Mouse (Mus musculus) adipose tissue, adult 10 weeks (tissue): ENCODE measurements around the gene Gas2l1. TPM values are rescaled to one million over a fixed set of nuclear protein-coding genes. Genes with fewer than 3 reads are reported as not detected.

ENCODE experiments used
- polyA plus RNA-seq: library from polyadenylated mRNA; stranded (reverse); fragments of 350-450 nt; fragmentation: Illumina TruSeq; extraction: RNeasy Lipid Tissue Mini Kit (QIAGEN cat#74804); gene quantifications from one replicate; pipeline ENCODE4 v1.2.3, GENCODE M21; 2014; ENCODE audit warnings: low read depth, low replicate concordance

Gene Gas2l1
- 136 TPM for polyA plus RNA-seq

DNA sequence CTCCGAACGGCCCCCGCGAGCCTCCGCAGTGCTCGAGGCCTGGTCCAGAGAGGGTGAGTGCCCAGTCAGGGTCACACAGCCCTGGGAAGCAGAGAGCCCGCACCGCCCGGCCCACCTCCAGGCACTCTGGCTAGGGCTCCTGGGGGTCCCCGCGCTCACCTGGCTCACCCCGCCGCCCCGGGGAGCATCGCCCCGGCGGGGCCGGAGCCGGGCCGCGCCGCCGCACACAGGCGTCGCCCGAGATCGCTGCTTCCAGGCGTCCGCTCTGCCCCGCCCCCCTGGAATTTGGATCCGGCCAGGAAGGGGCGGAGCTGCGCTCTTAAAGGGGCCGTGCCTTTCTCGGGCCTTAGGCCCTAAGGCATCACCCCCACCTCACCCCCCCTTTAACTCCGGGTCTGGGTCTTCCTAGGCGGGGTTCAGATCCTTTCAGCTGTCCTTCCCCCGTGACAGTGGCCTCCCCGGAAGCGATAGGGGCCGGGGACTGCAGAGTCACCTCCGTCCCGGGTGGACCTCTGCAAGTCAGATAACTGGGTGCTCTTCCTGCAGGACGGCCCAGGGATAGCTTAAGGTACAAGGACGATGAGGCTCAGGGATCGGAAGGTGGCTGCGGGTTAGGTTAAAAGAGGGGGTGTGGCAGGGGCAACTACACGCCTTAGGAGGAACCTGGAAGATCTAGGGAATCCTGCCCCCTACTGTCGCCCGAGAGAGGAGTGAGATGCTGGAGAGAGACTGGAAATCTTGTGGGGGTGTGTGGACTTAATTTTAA lies at the start of gene Gas2l1:
Gas2l1 (minus strand) TSS at position 272 of the 766 bp plus-strand sequence.

DNA sequence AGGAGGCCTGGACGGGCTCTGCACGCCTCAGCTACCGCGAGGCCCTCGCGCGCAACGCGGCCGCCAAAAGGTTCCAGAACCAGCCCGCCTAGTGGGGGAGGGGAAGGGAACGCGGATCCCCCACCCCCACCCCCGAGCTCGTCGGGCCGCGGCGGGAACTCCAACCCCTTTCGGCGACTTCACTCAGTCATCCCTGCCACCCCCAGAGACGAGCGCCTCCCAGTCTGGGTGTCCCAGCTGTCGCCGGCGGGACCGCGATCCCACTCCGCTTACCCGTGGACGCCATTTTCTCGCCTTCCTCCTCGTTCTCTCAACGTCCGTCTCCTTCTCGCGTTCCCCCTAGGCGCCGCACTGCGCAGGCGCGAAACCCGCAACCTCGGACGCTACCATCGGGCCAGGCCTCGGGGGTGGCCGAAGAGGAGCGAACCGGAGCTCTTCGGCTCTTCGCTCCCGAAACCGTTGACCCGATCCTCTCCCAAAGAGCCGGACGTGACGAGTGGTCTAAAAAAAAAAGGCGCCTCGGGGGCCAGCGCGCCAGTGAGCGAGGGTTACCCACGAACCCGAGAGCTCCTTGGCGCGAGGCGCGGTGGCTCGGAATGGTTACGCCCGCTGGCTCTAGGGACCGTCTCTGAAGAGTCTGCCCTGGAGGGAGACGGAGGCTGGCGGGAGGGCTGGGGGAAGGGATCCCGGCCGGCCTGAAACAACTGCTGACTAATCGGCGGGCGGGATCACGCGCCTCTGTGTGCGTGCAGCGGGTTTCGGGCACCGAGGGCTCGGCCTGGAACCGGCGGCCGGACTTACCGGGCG lies 33.8 kb upstream of the Gas2l1 start, which contains the start of the genes Rhbdd3 and Ewsr1:
Rhbdd3 (plus strand) TSS at position 191 of the 807 bp plus-strand sequence.
Ewsr1 (minus strand) TSS at position 531 of the 807 bp plus-strand sequence.

DNA sequence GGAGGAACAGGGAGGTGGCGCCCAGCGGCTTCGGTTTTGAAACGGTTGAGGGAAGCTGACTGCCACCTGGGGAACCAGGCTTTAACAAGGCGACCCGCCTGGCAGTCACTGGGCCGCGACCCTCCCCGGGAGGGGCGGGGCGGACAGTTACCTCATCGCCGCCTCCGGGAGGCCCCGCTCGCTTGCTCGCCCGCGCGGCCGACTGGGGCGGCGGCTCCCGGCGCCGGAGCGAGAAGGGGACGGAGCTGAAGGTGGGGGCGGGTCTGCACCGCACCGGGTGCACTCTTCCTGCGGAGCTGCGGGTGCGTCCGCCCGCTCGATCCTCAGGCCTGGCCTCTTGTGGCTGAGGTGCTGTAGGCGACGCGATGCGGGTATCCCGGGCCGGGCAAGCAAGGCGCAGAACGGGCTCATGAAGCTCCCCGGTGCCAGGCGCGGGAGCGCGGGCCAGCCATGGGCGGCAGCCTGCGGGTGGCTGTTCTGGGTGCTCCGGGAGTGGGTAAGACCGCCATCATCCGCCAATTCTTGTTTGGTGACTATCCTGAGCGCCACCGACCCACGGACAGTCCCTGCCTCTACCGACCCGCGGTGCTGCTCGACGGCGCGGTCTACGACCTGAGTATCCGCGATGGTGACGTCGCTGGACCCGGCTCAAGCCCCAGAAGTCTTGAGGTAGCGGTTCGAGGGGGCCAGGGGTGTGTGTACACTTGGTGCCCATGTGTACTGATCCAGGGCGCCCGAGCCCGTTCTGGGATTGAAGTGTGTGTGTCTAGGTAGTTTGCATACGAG lies 7.1 kb downstream of the Gas2l1 start, which contains the start of gene Rasl10a:
Rasl10a (plus strand) TSS at position 273 of the 786 bp plus-strand sequence.

Other genes with a start within 250 kb of the Gas2l1 start
- gene Nf2, start 215.8 kb downstream of the Gas2l1 start, polyA plus RNA-seq, result 52.1 TPM
- 13.3 TPM for gene Nipsnap1, start 191.4 kb downstream of the Gas2l1 start, polyA plus RNA-seq
- gene Thoc5, start 170.0 kb downstream of the Gas2l1 start, polyA plus RNA-seq, result 20.1 TPM
- gene Nefh, start 117.3 kb downstream of the Gas2l1 start, polyA plus RNA-seq, result 0.26 TPM
- 54.3 TPM for gene Ap1b1, start 78.5 kb downstream of the Gas2l1 start, polyA plus RNA-seq
- 18.2 TPM for gene Rasl10a, start 7.2 kb downstream of the Gas2l1 start, polyA plus RNA-seq
- gene Rhbdd3, start 33.6 kb upstream of the Gas2l1 start, polyA plus RNA-seq, result 59.8 TPM
- 377 TPM for gene Ewsr1, start 33.9 kb upstream of the Gas2l1 start, polyA plus RNA-seq
- gene Emid1, start 86.9 kb upstream of the Gas2l1 start, polyA plus RNA-seq, result 130 TPM
- 28.6 TPM for gene Kremen1, start 196.2 kb upstream of the Gas2l1 start, polyA plus RNA-seq